Mouse (Mus musculus) Patski (cell line): Measurements from ENCODE around the gene Sim1. TPM values are rescaled to one million over a fixed set of nuclear protein-coding genes. Genes with fewer than 3 reads are reported as not detected.

Experiments
- ATAC-seq: fragments of 100-300 bp; one replicate; pipeline ENCODE4 v1.8.0; 2021
- CTCF ChIA-PET: fragments of 350-600 bp; sonication (Branson Sonifier 250); formaldehyde crosslinking; loops from one replicate; lab custom pipeline; 2022; ENCODE audit warnings: inconsistent platforms; lab: Charles Lee
- POLR2A ChIA-PET: fragments of 350-600 bp; sonication (Branson Sonifier 250); formaldehyde crosslinking; loops from one replicate; lab custom pipeline; 2022; ENCODE audit warnings: antibody characterized with exemption, inconsistent platforms; lab: Charles Lee
- DNase-seq: peaks from one replicate; pipeline ENCODE4 v3.0.0-alpha.2; 2011; ENCODE audit warnings: low read depth, low spot score
- H3K27me3 ChIP-seq: fragments of 371-371 bp; one replicate; pipeline ENCODE4 v1.5.1; 2021
- CTCF ChIP-seq: fragments of 100-300 bp; IDR thresholded peaks from one replicate; pipeline ENCODE4 v1.5.1; 2021
- in situ Hi-C: fragments of 300-500 bp; cut with MboI; formaldehyde crosslinking; loops from 3 replicates; pipeline ENCODE4 v1.11.1; 2018; ENCODE audit warnings: low pct_unique_long_range_greater_than_20kb, mixed read lengths
- polyA plus RNA-seq: library from polyadenylated mRNA; unstranded; gene quantifications from one replicate; pipeline ENCODE4 v1.2.3, GENCODE M21; 2021

Sim1 gene
- polyA plus RNA-seq, 1 experiment from 2014 or later: 7.4 TPM

GRCm38 (mm10) chr10:51023308-51024279 is 129.0 kb downstream of the Sim1 start:
- peaks cover 4% of the 10 kb centered on the region for H3K27me3 ChIP-seq
- ChIA-PET POLR2A (no interaction called here), CTCF (no interaction called here)
- in situ Hi-C loops: no loop called here
- no peak for TF ChIP-seq CTCF
- DNase-seq (no peak), ATAC-seq (no peak)
